Mouse (Mus musculus) stomach, embryonic 14.5 days (tissue): ENCODE data around the gene Fam205c. TPM values are rescaled to one million over a fixed set of nuclear protein-coding genes. Genes with fewer than 3 reads are reported as not detected.

ENCODE experiments used
- polyA plus RNA-seq: library from polyadenylated mRNA; unstranded; fragments of >200 nt; fragmentation: Nextera tagmentation; extraction: Ambion mirVana; gene quantifications from 2 replicates; pipeline ENCODE4 v1.2.1, GENCODE M21; 2014

Fam205c gene
- polyA plus RNA-seq, 1 experiment from 2014 or later = 1.4 TPM

Other genes starting within 250 kb of the Fam205c start
- not detected in 2 replicates for gene Gm2564, start 244.5 kb downstream of the Fam205c start, polyA plus RNA-seq
- not detected in 2 replicates for gene Ccl27b, start 219.0 kb downstream of the Fam205c start, polyA plus RNA-seq
- gene Il11ra2, start 212.3 kb downstream of the Fam205c start, polyA plus RNA-seq = not detected in 2 replicates
- 0.51 TPM in 1 of 2 replicates, not detected in the other for gene 4930578G10Rik, start 138.7 kb downstream of the Fam205c start, polyA plus RNA-seq
- gene Ccl19, start 117.7 kb downstream of the Fam205c start, polyA plus RNA-seq = not detected in 2 replicates
- 55.6 and 55.8 TPM in 2 replicates for gene Ccl21a, start 100.2 kb downstream of the Fam205c start, polyA plus RNA-seq
- gene Fam205a1, start 20.3 kb downstream of the Fam205c start, polyA plus RNA-seq = 0.10 TPM in 1 of 2 replicates, not detected in the other
- 0.17 TPM in 1 of 2 replicates, not detected in the other for gene Gm12394, start 17.5 kb downstream of the Fam205c start, polyA plus RNA-seq
- 2.6 and 3.1 TPM in 2 replicates for gene Phf24, start 42.4 kb upstream of the Fam205c start, polyA plus RNA-seq
- 10.0 and 11.0 TPM in 2 replicates for gene Dnajb5, start 75.6 kb upstream of the Fam205c start, polyA plus RNA-seq
- gene 1700022I11Rik, start 95.4 kb upstream of the Fam205c start, polyA plus RNA-seq = 0.22 and 0.97 TPM in 2 replicates
- gene Vcp, start 126.3 kb upstream of the Fam205c start, polyA plus RNA-seq = 473 and 500 TPM in 2 replicates
- 15.6 and 16.6 TPM in 2 replicates for gene Fancg, start 136.3 kb upstream of the Fam205c start, polyA plus RNA-seq
- gene Pigo, start 151.6 kb upstream of the Fam205c start, polyA plus RNA-seq = 21.3 and 23.3 TPM in 2 replicates
- 300 and 302 TPM in 2 replicates for gene Stoml2, start 157.5 kb upstream of the Fam205c start, polyA plus RNA-seq
- 10.0 and 10.6 TPM in 2 replicates for gene Fam214b, start 172.0 kb upstream of the Fam205c start, polyA plus RNA-seq
- gene Unc13b, start 184.7 kb upstream of the Fam205c start, polyA plus RNA-seq = 14.7 and 16.0 TPM in 2 replicates